Mouse (Mus musculus): ENCODE data around the gene Atrip. TPM values are rescaled to one million over a fixed set of nuclear protein-coding genes. Genes with fewer than 3 reads are reported as not detected.
A peak's percentile ranks its signal among the peaks of the same experiment; 100 is the strongest.

Gene Atrip
- total RNA-seq (2022): 10 to 100 TPM; 26.3 to 31.2 (median 28.3) TPM

DNA sequence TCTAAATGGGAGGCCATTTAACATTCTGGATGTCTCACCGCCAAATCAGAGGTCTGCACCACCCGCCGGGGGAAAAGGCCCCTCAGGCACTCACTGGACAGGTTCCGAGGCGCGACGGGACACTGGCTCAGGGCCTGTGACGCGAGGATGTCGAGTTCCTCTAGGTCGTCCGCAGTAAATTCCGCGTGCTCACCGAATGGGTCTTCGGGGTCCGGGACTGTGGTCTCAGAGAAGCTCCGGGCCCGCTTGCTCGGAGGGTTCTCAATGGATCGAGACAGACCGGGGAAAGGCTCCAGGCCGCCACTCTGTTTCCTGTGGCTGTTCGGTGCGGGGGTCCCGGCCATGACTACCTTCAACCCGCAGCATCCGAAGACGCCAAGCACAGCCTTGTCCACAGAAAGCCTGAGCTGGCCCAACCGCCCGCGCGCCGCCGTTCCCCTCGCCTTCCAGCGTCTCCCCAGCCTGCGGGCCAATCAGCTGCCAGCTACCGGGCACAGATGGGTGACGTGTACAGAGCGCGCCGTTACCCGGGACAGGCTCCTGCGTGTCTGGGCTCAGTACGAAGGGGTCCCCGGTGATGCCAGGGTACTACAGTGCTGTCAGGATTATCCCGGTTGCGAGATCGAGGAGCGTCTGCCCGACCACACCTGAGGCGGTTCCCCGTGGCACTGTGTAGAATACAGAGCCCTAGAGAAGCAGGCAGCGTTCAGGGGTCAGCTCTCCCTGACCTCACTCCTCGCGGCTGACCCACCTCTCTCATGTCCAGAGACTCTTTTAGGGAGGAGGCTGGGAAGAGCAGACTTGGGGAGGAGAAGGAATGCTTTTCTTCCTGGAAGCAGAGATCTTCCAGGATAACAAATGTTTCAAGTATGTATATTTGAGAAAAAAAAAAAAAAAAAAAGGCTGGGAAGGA is at the start of gene Atrip:
Gene Atrip, minus strand, starts transcription at position 464 of the 913 bp plus-strand sequence.
- DNase-seq (ENCODE audit: low spot score in 2 of 2): peak; percentile 91 to 93

DNA sequence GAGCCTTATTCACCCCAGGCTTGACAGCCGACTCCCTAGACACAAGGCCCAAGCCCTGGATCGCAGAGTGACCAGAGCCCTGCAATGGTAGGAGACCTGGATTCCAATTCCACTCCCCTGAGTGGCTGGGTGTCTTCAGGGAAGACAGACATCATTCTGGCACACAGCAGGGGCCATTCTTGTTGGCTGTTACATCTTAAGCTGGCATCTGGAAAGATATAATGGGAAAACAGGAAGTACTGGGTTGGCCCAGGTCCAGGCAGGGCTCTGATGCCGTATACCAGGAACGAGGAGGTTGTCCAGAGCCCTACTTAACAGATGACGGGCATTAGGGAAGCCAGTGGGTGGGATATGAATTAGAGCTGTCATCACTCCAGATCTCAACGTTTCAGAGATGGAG is 49.3 kb upstream of the Atrip start:
- DNase-seq (ENCODE audit: low spot score in 2 of 2): no peak

DNA sequence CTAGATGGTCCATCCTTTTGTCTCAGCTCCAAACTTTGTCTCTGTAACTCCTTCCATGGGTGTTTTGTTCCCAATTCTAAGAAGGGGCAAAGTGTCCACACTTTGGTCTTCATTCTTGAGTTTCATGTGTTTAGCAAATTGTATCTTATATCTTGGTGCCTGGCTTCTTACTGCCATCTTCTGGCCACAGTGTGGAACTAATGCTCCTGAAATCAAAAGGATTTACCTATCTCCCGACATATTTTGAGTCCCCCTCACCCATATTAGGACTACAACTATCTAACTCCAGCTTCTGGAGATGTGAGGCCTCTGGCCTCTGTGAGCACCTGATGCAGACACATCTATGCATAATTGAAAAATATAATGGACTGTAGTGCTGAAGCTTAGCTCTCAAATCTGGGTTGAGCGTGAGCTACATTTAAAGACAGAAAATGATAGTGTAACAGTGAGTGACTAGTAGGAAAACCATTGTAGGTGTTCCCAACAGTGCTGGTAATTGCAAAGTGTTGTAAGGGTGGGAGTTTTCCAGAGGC is 48.7 kb upstream of the Atrip start:
- DNase-seq (ENCODE audit: low spot score in 2 of 2): no peak

DNA sequence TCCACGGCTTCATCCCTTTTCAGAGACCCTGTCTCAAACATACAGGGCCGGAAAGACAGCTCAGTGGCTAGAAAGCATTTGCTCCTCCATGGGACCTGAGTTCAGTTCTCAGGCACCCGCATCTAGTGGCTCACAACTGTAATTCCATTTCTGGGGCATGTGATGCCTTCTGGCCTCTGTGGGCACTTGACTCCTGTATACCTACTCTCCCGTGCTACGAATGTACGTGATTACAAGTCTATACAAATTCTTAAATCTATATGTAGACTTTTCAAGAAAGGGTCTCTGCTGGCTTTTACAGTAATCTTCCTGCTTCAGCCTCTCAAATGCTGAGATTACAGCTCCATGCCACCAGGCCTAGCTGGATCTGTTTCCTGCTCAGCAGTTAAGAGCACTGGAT is 47.0 kb upstream of the Atrip start:
- no peak for DNase-seq (ENCODE audit: low spot score in 2 of 2)

DNA sequence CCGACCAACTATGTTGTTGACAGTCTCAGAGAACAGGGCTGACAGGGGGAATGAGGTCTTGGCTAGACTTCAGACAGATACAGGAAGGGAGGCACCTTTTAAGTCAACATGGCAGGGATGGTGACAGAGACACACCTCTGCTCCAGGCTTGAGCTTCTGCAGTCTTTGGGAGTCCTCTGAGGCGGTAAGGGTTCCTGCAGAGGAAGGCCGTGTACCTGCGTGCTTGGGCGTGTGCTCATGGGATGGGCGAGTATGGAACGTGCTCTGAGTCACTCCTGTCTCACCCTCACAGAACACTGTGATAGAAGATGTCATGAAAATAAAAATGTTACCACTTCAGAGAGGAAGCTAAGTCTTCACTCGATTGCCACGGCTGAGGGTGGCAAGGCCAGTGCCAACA is 45.6 kb upstream of the Atrip start:
- no peak for DNase-seq (ENCODE audit: low spot score in 2 of 2)

DNA sequence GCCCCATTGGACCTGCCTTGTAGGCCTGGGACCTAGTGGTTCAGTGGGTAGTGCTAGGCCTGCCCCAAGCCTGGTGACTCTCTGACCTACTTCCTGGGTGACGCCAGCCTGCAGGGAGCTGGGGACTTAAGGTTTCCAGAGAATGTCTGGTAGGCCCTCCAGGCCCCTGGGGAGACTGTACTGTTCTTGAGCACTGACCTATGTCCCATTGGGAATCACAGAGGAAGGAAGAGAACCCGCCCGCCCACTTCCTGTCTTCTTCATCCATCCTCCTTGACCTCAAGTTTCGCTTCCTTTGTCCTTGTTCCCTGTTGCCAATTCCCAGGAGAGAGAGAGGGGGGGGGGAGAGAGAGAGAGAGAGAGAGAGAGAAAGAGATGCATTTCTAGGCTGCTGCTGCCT is 44.2 kb upstream of the Atrip start:
- DNase-seq (ENCODE audit: low spot score in 2 of 2): no peak

DNA sequence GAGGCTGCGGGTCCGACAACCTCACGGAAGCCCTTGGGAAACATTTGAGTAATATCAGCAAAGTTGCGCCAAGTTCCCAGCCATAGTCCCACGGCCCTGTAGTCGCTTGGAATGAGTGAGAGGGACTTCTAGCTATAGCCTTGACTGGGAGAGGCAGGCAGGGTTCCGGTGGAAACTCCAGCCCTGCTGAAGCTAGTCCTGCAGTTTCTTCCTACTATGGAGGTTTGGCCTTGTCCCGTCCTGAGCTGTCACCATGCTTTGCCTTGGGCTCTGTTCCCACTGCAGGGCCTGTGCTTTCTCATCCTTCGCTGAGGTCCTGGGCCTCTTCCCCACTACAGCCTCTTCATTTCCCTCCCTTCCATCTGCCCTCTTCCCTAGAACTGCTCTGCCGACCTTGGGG is 42.3 kb upstream of the Atrip start:
- DNase-seq (ENCODE audit: low spot score in 2 of 2): no peak

DNA sequence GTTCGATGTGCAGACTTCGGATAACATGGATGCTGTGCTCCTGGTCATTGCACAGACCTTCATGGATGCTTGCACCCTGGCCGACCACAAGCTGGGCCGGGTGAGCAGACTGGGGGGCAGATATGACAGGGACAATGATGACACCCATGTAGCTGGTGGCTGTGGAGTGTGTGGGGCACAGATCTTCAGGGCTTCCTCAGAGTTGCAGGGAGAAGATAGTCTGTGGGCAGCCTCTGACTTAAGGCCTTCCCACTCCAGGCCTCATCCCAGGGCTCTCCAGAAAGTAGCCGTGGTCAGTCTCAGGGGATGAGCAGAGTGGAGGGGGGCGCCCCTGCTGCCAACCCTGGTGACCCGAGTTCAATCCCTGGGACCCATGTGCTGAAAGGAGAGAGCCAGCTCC is 40.9 kb upstream of the Atrip start:
- no peak for DNase-seq (ENCODE audit: low spot score in 2 of 2)

DNA sequence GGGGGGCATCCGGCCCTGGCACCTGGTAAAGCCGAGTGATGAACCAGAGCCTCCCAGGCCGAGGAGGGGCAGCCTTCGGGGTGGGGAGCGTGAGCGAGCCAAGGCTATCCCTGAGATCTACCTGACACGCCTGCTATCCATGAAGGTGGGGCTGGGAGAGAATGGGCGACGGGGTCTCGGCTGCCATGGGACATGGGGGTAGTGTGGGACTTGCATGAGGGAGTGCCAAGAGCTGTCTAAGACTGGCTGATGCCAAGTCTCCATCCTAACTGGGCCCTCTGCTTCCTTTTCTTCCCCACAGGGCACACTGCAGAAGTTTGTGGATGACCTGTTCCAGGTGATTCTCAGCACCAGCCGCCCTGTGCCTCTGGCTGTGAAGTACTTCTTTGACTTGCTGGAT is 40.4 kb upstream of the Atrip start:
- no peak for DNase-seq (ENCODE audit: low spot score in 2 of 2)

DNA sequence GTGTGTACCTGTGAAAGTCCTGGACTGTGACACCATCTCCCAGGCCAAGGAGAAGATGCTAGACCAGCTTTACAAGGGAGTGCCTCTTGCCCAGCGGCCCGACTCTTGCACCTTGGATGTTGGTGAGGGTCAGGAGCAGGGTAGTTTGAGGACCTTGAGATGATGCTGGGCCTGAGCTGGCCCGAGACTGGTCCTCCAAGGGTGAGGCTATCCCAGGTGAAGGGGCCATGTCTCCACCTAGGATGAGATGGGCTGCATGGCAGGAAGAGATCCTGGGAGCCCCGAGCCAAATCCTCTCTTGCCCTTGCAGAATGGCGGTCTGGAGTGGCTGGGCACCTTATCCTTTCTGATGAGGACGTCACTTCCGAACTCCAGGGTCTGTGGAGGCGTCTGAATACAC is 39.4 kb upstream of the Atrip start:
- DNase-seq (ENCODE audit: low spot score in 2 of 2): no peak

DNA sequence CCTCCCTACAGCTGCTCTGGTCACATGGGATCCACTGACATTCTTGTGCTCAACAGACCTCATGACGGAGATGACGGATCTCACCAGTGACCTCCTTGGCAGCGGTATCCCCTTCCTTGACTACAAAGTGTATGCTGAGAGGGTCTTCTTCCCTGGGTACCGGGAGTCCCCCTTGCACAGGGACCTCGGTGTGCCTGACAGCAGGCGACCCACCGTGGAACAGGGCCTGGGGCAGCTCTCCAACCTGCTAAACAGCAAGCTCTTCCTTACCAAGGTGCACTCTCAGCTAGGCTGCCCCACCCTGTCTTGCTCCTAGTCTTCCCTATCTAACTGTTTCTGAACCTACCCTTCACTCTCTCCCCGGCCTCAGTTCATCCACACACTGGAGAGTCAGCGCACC is 37.7 kb upstream of the Atrip start:
- DNase-seq (ENCODE audit: low spot score in 2 of 2): no peak

DNA sequence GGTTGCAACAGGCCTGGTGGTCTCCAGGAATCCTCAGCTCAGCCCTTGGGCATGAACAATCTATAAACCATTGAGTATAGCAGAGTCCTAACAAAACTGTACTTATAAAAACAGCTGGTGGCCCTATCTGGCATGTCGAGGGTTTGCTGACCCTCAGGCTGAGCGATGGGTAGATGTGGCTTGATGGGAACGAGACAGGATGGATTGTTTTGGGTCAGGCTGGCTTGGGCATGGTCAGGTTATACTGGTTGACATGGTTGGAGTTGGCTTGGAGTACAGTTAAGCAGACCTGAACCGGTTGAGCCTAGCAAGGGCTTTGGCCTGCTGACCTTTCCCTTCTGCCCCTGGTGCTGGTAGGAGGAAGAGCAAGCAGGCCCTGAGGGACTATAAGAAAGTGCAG is 37.2 kb upstream of the Atrip start:
- no peak for DNase-seq (ENCODE audit: low spot score in 2 of 2)

DNA sequence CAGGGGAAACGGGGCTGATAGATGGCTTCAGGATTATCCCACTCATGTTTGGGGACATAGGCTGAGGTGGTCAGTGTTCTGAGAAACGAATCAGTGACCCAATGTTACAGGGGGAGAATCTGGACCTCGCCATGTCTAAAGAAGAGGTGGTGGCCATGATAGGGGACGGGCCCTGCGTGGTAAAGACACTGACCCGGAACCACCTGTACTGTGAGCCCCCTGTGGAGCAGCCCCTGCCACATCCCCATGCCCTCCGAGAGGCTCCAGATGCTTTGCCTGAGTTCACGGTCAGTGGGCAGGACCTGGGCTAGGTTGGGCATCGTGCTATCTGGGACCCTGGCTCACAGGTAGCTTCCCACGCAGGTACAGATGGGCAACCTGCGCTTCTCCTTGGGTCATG is 36.3 kb upstream of the Atrip start:
- no peak for DNase-seq (ENCODE audit: low spot score in 2 of 2)

DNA sequence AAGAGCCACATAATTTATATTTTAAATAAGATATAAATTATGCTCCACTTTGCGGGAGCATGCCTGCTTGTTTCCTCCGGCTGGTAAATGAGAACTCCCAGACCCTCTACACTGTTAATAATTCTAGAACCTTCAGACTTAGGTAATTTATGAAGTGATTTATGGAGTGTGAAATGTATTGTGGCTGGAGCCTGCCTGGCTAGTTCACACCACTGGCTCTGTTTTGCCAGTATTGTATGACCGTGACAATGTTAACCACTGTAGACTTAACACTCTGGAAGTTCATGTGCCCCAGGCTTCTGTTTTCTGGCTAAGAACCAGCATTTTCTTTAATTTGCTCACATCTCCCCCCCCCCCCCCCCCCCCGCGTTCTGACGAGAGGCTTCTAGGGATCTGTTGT is 33.4 kb upstream of the Atrip start:
- no peak for DNase-seq (ENCODE audit: low spot score in 2 of 2)

DNA sequence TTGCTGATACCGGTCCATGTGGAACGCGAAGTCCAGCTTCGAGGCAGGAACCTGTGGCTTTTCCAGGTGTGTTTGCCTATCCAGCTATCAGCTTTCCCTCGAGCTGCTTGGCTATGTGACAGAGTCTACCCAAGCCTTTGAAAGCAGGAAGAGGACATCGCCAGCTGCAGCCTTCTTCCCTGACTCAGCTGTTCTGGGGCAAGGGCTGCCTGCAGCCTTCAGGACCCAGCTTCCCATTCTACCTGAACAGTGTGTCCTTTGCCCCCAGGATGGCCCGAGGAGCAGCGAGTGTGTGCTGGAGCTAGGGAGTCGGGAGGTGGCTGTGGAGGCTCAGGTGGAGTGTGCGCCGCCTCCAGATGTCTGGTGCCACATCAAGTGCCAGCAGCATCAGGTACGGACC is 31.7 kb upstream of the Atrip start:
- DNase-seq (ENCODE audit: low spot score in 2 of 2): no peak

DNA sequence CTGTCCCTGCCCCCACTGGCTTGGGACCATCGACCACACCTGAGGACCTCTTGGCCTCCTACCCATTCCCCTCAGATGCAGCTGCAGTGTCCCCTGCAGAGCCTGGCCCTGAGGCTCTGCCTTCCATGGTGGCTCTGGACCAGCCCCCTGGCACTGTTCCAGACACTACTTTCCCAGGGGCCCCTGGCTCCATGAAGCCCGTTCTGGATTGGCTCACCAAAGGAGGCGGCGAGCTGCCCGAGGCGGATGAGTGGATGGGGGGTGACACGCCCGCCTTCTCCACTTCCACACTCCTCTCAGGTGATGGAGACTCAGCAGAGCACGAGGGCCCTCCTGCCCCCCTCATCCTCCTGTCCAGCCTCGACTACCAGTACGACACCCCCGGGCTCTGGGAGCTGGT is 31.1 kb upstream of the Atrip start:
- no peak for DNase-seq (ENCODE audit: low spot score in 2 of 2)

DNA sequence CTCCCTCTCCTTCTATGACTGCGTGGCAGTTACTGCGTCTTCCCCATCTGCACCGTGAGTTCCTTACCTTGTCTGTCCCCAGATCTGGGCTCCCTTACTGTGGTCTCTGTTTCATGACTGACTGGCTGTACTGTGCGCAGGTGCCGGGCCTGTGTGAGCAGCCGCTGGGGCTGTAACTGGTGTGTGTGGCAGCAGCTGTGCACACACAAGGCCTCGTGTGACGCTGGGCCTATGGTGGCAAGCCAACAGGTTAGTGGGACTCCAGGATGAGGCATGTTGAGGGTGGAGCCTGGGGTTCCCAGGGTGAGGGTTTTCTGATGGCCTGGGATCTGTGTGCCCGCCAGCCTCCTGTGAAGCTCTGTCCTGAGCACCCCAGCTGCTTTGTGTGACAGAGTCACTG is 30.2 kb upstream of the Atrip start:
- no peak for DNase-seq (ENCODE audit: low spot score in 2 of 2)

DNA sequence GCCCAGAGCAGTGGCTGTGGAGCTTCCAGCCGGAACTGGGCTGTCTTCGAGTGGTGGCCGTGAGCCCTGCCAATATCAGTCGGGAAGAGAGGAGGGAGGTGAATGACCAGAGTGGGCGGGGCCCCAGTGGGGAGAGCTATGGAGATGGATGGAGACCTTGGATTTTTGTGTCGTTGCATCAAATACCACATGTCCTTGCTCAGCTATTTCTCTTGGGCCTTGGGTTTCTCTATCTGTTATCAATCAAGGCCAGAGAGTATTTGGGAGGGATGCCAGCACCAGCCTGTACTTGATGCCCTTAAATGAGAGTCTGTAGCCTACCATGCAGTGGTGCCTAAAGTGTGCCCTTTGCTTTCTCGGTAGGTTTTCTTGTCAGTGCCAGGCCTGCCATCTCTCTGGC is 29.3 kb upstream of the Atrip start:
- no peak for DNase-seq (ENCODE audit: low spot score in 2 of 2)

DNA sequence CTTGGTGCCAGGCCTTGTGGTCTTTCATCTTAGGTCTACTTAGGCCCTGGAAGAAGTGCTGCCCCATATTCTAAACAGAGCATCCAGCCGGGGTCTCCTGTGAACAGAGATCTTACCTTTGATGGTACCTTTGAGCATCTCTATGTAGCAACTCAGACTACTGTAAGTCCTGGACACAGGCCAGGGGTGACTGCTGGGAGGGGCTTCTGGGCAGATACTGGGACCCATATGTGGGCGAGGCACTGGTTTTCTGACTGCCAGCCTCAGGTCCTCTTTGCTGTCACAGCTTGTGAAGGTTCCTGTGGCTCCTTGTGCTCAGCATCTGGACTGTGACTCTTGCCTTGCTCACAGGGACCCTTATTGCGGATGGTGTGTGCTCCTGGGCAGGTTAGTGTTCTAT is 28.6 kb upstream of the Atrip start:
- no peak for DNase-seq (ENCODE audit: low spot score in 2 of 2)

DNA sequence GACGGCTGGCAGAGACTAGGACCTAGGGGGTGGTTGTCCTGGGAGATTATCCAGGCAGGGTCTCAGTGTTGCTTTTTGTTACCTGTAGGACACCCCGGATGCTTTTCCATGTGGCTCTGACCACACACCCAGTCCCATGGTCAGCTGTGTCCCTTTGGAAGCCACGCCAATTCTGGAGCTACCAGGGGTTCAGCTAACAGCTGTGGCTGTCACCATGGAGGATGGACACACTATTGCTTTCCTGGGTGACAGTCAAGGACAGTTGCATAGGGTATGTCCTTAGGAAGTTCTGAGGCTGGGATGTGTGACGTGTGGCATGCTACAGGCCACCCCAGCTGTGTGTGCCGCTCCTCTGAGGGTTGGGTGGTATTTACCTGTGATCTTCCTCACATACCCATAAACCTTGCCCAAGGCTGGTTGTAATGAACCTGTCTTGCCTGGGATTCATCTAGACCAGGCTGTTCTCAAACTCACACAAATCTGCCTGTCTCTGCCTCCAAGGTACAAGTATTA is 28.1 kb upstream of the Atrip start:
- DNase-seq (ENCODE audit: low spot score in 2 of 2): no peak

DNA sequence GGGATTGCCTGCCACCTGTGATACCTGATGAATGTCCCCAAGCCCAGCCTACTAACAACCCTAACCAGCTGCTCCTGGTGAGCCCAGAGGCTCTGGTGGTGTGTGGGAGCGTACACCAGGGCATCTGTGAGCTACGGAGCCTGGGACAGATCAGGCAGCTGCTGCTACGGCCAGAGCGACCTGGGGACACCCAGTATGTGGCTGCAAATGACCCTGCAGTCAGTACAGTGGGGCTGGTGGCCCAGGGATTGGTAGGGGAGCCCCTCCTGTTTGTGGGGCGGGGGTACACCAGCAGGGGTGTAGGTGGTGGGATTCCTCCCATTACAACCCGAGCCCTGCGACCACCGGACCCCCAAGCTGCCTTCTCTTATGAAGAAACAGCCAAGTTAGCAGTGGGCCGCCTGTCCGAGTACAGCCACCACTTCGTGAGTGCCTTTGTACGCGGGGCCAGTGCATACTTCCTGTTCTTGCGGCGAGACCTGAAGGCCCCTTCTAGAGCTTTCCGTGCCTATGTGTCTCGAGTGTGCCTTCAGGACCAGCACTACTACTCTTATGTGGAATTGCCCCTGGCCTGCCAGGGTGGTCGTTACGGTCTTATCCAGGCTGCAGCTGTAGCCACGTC is 26.5 kb upstream of the Atrip start:
- DNase-seq (ENCODE audit: low spot score in 2 of 2): no peak

DNA sequence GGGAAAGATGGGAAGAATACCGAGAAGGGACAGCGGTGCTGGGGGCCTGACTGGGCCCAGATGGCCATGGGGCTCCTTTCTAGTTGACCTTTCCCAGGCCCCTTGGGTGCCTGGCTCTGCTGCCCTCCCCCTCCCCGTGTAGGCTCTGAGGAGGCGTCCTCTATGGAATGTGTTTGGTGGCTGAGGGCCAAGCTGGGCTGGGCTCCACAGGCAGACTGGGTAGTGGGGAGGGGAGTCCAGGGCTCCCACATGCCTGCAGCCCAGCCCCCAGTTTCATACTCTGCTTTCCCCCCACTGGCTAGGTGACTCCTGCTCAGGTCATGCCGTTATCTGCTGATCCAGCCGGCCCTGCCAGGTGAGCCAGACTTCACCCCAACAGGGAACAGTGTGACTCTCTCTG is 25.0 kb upstream of the Atrip start:
- peak in 1 of 2 experiments; percentile 47 for DNase-seq (ENCODE audit: low spot score in 2 of 2)

DNA sequence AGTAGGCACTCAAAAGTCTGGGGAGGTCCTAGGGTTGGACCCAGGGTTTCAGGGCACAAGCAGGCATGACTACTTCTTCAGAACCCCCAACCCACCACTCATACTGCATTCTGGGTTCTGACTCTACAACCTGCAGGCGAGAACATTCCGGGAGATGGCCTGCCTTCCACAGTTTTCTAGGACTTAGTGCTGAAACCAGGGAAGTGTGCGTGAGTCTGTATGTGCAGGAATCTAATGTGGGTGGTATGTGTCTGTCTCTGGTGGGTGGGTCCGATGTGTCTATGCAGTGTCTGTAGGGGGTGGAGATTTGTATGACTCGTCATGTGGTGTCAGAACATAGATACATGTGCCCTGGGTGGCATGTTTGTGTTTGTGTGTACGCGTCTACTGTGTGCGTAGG is 24.4 kb upstream of the Atrip start:
- DNase-seq (ENCODE audit: low spot score in 2 of 2): no peak

All from layer of hippocampus, adult 8-10 months (tissue).